Mouse (Mus musculus): ENCODE results near the gene Paox.

Gene Paox

DNA sequence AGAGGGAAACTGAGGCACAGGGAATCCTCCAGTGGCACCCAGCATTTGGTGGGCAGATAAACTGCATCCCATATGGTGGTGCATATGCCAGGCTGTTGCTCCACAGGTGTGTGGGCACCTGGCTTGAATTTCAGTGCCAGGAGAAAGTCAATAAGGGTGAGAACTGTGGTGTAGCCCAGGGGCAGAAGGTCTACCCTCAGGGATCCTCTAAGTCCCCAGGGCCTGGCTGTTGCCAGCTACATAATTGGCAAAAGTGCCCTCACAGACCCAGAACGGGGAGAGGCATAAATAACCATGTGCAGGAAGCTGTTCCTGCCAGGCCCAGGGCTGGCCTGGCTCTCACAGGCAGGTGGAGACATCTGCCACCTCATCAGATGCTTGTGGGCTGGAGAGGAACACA, 57.3 kb downstream of the Paox start, which contains the start of gene Olfr523:
Olfr523 (plus strand) TSS at position 282 of the 400 bp plus-strand sequence.
- no peak for DNase-seq

DNA sequence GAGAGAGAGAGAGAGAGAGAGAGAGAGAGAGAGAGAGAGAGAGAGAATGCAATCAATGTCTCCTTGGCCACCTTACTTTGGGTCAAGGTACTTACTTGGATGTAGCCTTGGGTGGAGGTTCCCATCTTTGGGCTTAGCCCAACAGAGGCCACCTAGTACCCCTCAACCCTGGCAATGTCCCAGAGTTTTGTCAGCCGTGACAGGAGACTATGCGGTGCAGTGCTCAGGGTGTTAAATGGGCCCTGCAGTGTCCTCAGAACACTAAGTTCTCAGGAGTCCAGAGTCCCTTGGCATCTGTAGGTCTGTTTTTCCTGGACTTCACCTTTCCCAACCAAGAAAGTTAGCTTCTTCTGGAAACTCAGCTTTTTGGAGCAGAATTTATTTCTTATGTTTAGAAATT, 63.6 kb downstream of the Paox start:
- peak; percentile 94 for DNase-seq

- DNase-seq = no peak
These were observed 65.1 kb downstream of the Paox start for GRCm38 (mm10) chr7:140180692-140181091.

DNA sequence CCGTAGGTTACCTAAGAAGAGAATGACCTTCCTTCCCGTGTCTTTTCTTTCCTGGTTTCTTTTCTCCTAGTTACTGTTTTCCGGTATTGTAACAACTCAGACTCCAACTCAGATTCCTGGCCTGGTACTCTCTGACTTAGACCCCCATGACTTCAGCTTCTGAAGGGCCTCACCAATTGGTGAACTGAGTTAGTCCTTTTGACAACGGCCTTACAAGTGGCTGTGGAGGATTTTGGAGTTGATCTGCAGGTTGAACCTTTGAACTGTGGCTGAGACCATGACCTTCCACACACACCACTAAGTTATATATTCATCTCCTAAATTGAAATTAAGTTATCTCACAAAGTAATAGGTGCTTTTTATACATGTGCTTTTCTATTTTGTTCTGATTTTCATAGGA, 68.6 kb downstream of the Paox start:
- peak; percentile 67 for DNase-seq
